Mouse (Mus musculus) kidney, postnatal 0 days (tissue): ENCODE data around the gene Dhdds. TPM values are rescaled to one million over a fixed set of nuclear protein-coding genes. Genes with fewer than 3 reads are reported as not detected.

Experiments
- ATAC-seq: fragments of 200-750 bp; cut with Nextera tagmentation; replicated peaks from 2 replicates; pipeline ENCODE4 v1.8.0; 2017; ENCODE audit warnings: low read depth, moderate number of reproducible peaks, moderate TSS enrichment, moderate library complexity; ENCODE audit not compliant: low FRiP score
- DNase-seq: peaks from one replicate; pipeline ENCODE4 v3.0.0-alpha.2; 2016; ENCODE audit warnings: low spot score
- H3K27ac ChIP-seq: fragments of 300-500 bp; sonication (generic); 2 replicates; pipeline ENCODE4 v1.5.1; 2014; ENCODE audit warnings: mild to moderate bottlenecking
- H3K27me3 ChIP-seq: fragments of 300-500 bp; sonication (generic); 2 replicates; pipeline ENCODE4 v1.6.1; 2014; ENCODE audit warnings: low read length, mixed read lengths; ENCODE audit not compliant: insufficient read depth
- H3K36me3 ChIP-seq: fragments of 300-500 bp; sonication (generic); 2 replicates; pipeline ENCODE4 v1.6.1; 2014; ENCODE audit warnings: low read length, mixed read lengths; ENCODE audit not compliant: insufficient read depth
- H3K4me1 ChIP-seq: fragments of 300-500 bp; sonication (generic); replicated peaks from 2 replicates; pipeline ENCODE4 v1.6.1; 2014; ENCODE audit warnings: antibody characterized with exemption, low read length, mixed read lengths; ENCODE audit not compliant: insufficient read depth
- H3K4me2 ChIP-seq: fragments of 300-500 bp; sonication (generic); 2 replicates; pipeline ENCODE4 v1.6.1; 2014; ENCODE audit warnings: mild to moderate bottlenecking, low read length, moderate library complexity, mixed read lengths
- H3K4me3 ChIP-seq: fragments of 300-500 bp; sonication (generic); replicated peaks from 2 replicates; pipeline ENCODE4 v1.5.1; 2014; ENCODE audit warnings: low read depth, low read length
- H3K9ac ChIP-seq: fragments of 300-500 bp; sonication (generic); 2 replicates; pipeline ENCODE4 v1.6.1; 2014; ENCODE audit warnings: low read depth, low read length
- H3K9me3 ChIP-seq: fragments of 300-500 bp; sonication (generic); replicated peaks from 2 replicates; pipeline ENCODE4 v1.6.1; 2016; ENCODE audit warnings: low read length, inconsistent platforms, mixed read lengths
- CTCF ChIP-seq: IDR thresholded peaks from 2 replicates; pipeline ENCODE4 v1.5.1; 2016; ENCODE audit warnings: antibody characterized with exemption, low read depth, mild to moderate bottlenecking, moderate library complexity
- WGBS: fragments of 180-500 bp; shearing (Covaris S2); extraction: QIAGEN DNeasy Blood & Tissue Kit; methylation state at CpG from one replicate; pipeline ENCODE4 v1.1.7; 2014; 5-methylcytosine and 5-hydroxymethylcytosine counted together
- polyA plus RNA-seq: library from polyadenylated mRNA; unstranded; fragments of >200 nt; fragmentation: Nextera tagmentation; extraction: Ambion mirVana; gene quantifications from 2 replicates; pipeline ENCODE4 v1.2.1, GENCODE M21; 2015

The Dhdds gene
- 35.3 and 36.9 TPM in 2 replicates for polyA plus RNA-seq

DNA sequence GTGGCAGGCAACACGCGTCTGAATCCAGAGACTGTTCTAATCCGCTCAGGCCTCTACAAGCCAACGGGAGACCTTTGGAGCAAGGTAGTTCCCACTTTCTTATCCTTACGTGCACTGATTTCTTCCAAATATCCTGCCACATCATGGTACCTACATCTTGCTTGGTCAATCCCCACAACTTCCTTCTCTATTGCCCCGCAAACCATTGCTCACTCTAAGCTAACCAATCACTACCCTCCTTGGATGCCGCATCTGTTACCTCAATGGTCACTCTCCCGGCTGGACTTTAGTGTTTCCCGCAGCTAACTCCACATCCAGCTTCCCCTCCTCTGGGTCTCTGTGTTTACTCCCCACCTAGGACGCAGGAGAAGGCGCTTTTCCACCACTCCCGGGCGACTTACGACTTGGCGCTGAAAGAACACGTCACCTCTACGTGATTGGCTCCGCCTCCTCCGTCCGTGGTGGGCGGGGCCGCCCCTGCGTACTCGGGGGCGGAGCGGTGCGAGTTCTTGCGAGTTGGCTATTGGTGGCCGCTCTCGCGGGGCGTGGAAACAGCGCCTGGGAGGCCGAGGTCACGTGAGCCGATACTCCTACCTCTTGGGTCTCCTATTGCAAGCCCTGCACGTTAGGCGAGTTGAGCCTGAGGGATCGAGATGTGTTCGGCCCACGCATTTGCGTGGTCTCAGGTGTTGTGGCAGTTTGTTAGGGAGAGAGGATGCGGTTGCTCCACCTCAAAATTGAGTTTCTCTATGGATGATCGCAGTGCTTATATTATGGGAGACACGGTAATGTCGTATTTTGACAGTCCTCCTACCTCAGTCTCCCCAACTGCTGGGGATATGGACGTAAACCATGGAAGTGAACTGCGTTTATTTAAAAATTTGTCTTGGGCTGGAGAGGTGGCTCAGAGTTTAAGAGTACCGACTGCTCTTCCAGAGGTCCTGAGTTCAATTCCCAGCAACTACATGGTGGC is at the start of gene Dhdds:
Gene Dhdds (minus strand): TSS at position 453 of the 973 bp plus-strand sequence.
- peak within 1 kb of the TSS; percentile 79 for H3K9ac ChIP-seq
- DNase-seq, result peak; percentile 97
- peak within 1 kb of the TSS; percentile 94 for H3K4me2 ChIP-seq
- H3K36me3 ChIP-seq, result no peaks in the 10 kb centered on the region
- no peak for TF ChIP-seq CTCF
- peak within 1 kb of the TSS; percentile 62; the same call in 1 of the 2 replicates for H3K27ac ChIP-seq
- H3K4me3 ChIP-seq, result peak within 1 kb of the TSS; percentile 55
- H3K4me1 ChIP-seq, result 0 out of 2 replicates have a peak, but pooled peaks cover 3% of the 10 kb centered on the region
- under 1% methylated on average over 49 of the region's 49 CpGs for WGBS
- H3K27me3 ChIP-seq, result no peaks in the 10 kb centered on the region
- peak; percentile 96 for ATAC-seq
- no peaks in the 10 kb centered on the region for H3K9me3 ChIP-seq

DNA sequence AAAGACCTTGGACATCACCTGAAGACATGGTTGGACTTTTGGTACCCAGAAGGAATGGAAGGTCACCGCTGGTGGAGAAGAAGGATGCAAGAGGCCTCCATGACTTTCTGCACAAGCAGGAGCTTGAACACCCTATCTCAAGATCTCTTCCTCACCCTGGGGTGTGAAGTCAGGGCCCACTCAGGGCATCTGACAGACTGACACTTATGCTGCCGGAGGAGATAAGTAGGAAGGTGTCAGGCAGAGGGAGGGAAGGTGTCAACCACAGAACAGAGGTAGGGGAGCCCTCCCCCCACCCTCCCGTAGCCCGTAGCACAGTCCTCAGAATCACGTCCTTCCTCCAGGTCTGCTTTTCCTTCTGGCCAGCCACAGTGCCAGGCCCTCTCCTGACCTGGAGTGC is 46.9 kb upstream of the Dhdds start:
- Histone ChIP-seq H3K9me3 (no peaks in the 10 kb centered on the region), H3K4me2 (no peak overlapping the region), H3K4me1 (no peaks in the 10 kb centered on the region), H3K27ac (no peak overlapping the region), H3K9ac (no peak overlapping the region), H3K4me3 (no peak overlapping the region), H3K36me3 (no peaks in the 10 kb centered on the region), H3K27me3 (no peaks in the 10 kb centered on the region)
- DNase-seq (no peak), ATAC-seq (no peak)
- 55% methylated on average over 5 of the region's 5 CpGs for WGBS
- TF ChIP-seq CTCF, result no peak

DNA sequence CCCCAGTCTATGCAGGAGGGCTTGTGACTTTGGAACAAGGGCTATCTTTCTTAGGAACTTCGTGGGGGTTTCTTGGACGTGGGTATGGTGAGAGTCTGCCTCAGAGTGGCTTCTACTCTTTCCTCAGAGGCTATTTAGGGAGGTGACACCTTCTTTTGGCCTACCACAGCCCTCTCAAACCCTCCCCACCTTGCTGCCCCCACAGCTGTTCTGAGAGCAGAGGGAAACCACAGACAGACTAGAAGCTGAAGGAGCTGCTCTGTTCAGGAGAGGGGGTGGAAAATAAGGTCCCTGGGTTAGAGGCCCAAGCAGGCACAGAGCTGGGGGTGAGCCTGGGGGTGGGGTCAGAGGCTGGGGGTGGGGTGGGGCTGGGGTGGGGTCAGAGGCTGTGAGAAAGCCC is 42.3 kb upstream of the Dhdds start:
- Histone ChIP-seq H3K9me3 (no peaks in the 10 kb centered on the region), H3K4me3 (no peak overlapping the region)
- WGBS, result 51% methylated on average over 2 of the region's 2 CpGs

DNA sequence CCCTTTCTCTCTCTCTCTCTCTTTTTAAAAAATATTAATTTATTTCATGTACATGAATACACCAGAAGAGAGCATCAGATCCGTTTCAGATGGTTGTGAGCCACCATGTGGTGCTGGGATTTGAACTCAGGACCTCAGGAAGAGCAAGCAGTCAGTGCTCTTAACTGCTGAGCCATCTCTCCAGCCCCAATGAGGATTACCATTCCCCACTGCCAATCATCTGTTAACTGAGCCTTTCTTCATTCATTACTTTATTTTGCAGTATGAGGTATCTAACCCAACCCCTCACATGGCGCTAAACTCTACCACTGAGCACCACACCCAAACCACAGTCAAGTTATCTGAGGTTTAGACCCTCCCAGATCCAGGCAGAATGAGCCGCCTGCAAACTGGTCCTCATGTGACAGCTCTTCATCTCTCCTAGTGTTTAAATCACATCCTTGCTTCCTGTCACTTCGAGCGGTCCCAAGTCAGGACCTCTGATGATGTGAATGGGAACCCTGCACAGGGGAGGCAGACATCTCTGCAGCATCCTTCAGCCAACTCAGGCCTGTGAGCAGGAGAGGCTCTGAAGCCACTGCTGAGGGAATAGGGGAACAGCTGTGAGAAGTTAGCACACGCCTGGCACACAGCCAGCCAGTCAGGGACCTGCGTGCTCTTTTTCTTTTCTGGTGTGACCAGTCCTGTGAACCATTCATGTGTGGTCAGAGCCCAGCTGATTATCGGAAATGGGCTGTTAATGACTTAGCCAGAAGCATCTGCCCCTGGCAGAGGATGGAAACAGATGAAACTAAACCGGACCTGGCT is 40.8 kb upstream of the Dhdds start:
- WGBS, result 34% methylated on average over 9 of the region's 9 CpGs
- no peak overlapping the region for H3K4me3 ChIP-seq
- no peaks in the 10 kb centered on the region for H3K4me1 ChIP-seq
- TF ChIP-seq CTCF, result no peak
- no peaks in the 10 kb centered on the region for H3K27me3 ChIP-seq
- peak; percentile 69 for DNase-seq
- ATAC-seq, result no peak
- no peaks in the 10 kb centered on the region for H3K9me3 ChIP-seq
- H3K27ac ChIP-seq, result no peak overlapping the region
- H3K36me3 ChIP-seq, result no peaks in the 10 kb centered on the region
- H3K9ac ChIP-seq, result no peak overlapping the region
- H3K4me2 ChIP-seq, result no peak overlapping the region

More for the DNA sequence above, 42.3 kb upstream of the Dhdds start:
- DNase-seq (no peak), ATAC-seq (no peak)
- no peaks in the 10 kb centered on the region for H3K36me3 ChIP-seq
- H3K27me3 ChIP-seq, result no peaks in the 10 kb centered on the region
- no peak overlapping the region for H3K4me2 ChIP-seq
- no peak for TF ChIP-seq CTCF
- no peaks in the 10 kb centered on the region for H3K4me1 ChIP-seq
- no peak overlapping the region for H3K27ac ChIP-seq
- no peak overlapping the region for H3K9ac ChIP-seq

DNA sequence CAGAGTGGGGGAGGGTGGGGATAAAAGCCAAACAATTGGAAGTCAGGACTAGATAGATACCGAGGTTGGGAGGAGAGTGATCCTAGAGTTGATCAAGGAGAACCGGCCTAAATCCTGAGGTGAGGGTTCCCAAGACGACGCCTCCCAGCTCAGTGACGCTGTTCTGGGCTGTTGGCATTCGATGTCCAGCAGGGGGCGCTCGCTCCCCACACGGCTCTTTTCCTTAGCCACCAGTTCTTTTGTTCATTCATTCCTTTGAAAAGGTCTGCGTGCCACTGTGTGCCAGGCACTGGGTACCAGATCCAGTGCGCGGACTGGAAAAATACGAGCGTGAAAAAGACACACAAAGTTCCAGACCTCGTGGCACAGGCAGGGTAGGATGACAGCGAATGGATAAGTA is 35.2 kb upstream of the Dhdds start:
- Histone ChIP-seq H3K4me3 (no peak overlapping the region), H3K36me3 (no peaks in the 10 kb centered on the region), H3K27ac (no peak overlapping the region), H3K4me1 (no peaks in the 10 kb centered on the region), H3K9ac (no peak overlapping the region), H3K9me3 (no peaks in the 10 kb centered on the region), H3K4me2 (no peak overlapping the region), H3K27me3 (no peaks in the 10 kb centered on the region)
- peak; percentile 99 for TF ChIP-seq CTCF
- ATAC-seq (no peak), DNase-seq (peak; percentile 66)
- WGBS, result 6% methylated on average over 16 of the region's 16 CpGs

DNA sequence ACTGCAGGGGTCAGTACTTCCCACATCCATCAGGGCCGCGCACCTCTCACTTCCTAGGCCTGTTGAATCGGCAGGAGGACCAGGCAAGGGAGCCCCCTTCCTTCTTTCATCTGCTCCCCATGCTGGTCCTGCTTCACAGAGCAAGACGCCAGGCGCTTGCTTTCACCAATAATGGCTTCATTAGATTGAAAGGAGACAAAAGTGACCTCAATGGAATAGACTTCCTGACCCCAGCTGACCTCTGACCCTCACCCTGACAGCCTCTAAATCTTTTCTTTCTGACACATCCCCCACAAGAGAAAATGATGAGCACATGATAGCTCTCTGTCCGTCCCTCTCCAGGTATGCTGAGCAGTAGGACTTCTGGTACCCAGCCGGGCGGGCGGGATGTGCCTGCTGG is 25.1 kb upstream of the Dhdds start:
- Histone ChIP-seq H3K4me2 (no peak overlapping the region), H3K27me3 (no peaks in the 10 kb centered on the region), H3K36me3 (no peaks in the 10 kb centered on the region), H3K4me1 (no peaks in the 10 kb centered on the region), H3K9ac (no peak overlapping the region), H3K4me3 (no peak overlapping the region), H3K27ac (no peak overlapping the region), H3K9me3 (no peaks in the 10 kb centered on the region)
- TF ChIP-seq CTCF, result no peak
- no peak for ATAC-seq
- no peak for DNase-seq
- WGBS, result 63% methylated on average over 9 of the region's 9 CpGs
